Mouse (Mus musculus) left cerebral cortex, adult 2 months (tissue): ENCODE results near the gene Grap. TPM values are rescaled to one million over a fixed set of nuclear protein-coding genes. Genes with fewer than 3 reads are reported as not detected.
"Not testable (repeated sequence)": the region's sequence is repeated elsewhere in the genome, so short reads cannot be mapped to it uniquely, and the experiment has no call there.

Experiments
- DNase-seq, 2 experiments: peaks; one replicate each; pipeline ENCODE4 v3.0.0; 2021 to 2022; ENCODE audit warnings: low spot score in 2 of 2, mixed read lengths in 1 of 2; ENCODE audit errors: extremely low spot score in 1 of 2
- H3K27ac ChIP-seq: fragments of 200-600 bp; 2 replicates; pipeline ENCODE4 v1.8.1; 2022
- H3K4me3 ChIP-seq: fragments of 200-600 bp; 2 replicates; pipeline ENCODE4 v1.8.1; 2022
- CTCF ChIP-seq: fragments of 200-600 bp; IDR thresholded peaks from 2 replicates; pipeline ENCODE4 v1.8.1; 2022; ENCODE audit warnings: antibody characterized with exemption, mild to moderate bottlenecking, moderate library complexity
- intact Hi-C: fragments of 180-260 bp; cut with DNase I; formaldehyde crosslinking; loops from one replicate; pipeline ENCODE4 v1.15.1; 2025
- total RNA-seq, 2 experiments: library from RNA; stranded (reverse); gene quantifications; 2 replicates each; pipeline ENCODE4 v1.2.3; 2021

The Grap gene
- total RNA-seq, 2 experiments from 2014 or later, result 4.1 TPM

- H3K4me3 ChIP-seq, result peak overlapping the region; percentile 34
- intact Hi-C loops, result loop anchor here (2.0 to 5.0 kb wide), 3 partner anchors 115 to 427 kb away; partner anchors contain the start of gene B9d1
- DNase-seq, result no peak
- no peak for TF ChIP-seq CTCF
- peak overlapping the region; percentile 87 for H3K27ac ChIP-seq
These were observed 33.7 kb upstream of the Grap start for GRCm38 (mm10) chr11:61619356-61619755.

- intact Hi-C loops, result loop anchor here (2.0 to 5.0 kb wide), 5 partner anchors 41 to 428 kb away; partner anchors contain the start of genes B9d1 and Epn2
- H3K4me3 ChIP-seq, result peak overlapping the region; percentile 44
- peak overlapping the region; percentile 91 for H3K27ac ChIP-seq
- TF ChIP-seq CTCF, result peak; percentile 66
- DNase-seq, result peak; percentile 77 to 79
These were observed 33.2 kb upstream of the Grap start for GRCm38 (mm10) chr11:61619791-61620241.

- Histone ChIP-seq H3K27ac (peak overlapping the region; percentile 91), H3K4me3 (peak overlapping the region; percentile 44)
- intact Hi-C loops, result loop anchor here (2.0 kb wide), 2 partner anchors 41 to 95 kb away; partner anchors contain the start of gene Epn2
- peak; percentile 79 for TF ChIP-seq CTCF
- peak; percentile 82 for DNase-seq
These were observed 32.8 kb upstream of the Grap start for GRCm38 (mm10) chr11:61620254-61620670.

DNA sequence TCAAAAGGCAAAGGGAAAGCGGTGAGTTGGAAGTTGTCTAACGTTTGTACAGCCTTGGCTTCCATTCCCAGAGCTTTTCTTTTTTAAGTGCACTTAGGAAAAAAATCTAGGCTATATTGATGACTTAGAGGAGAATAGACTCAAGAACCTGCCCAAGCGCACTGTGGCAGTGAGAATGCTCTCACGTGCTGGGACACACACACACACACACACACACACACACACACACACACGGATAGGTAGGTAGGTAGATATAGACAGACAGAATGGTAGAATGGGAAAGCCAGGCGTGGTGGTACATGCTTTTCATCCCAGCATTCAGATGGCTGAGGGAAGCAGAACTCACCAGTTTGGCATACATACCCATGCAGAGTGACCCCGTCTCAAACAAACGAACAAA is 32.3 kb upstream of the Grap start:
- DNase-seq, result no peak
- Histone ChIP-seq H3K4me3 (peak overlapping the region; percentile 44), H3K27ac (peak overlapping the region; percentile 91)
- TF ChIP-seq CTCF, result no peak
- intact Hi-C loops, result loop anchor here (2.0 kb wide), 2 partner anchors 42 to 94 kb away; partner anchors contain the start of gene Epn2

GRCm38 (mm10) chr11:61625136-61625535 is 27.9 kb upstream of the Grap start:
- no peak overlapping the region for H3K27ac ChIP-seq
- TF ChIP-seq CTCF, result no peak
- H3K4me3 ChIP-seq, result no peak overlapping the region
- intact Hi-C loops, result loop anchor here (1.0 kb wide), 1 partner anchor 19 kb away; no protein-coding TSS in a partner anchor
- peak in 1 of 2 experiments; percentile 21 for DNase-seq

DNA sequence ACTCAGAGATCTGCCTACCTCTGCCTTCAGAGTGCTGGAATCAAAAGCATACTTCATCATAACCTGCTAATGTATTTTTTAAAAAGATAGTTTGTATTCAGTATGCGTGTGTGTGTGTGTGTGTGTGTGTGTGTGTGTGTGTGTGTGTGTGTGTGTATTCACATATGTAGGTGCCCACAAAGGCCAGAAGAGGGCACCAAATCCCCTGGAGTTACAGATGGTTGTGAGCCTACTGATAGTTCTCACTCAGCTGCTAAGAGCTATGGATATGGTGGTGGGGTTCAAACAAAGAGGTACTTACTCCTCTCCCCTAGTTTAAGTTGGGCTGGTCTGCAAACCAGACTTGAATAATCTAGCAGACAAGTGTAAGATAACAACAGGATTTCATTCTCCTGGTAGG is 26.6 kb upstream of the Grap start:
- Histone ChIP-seq H3K4me3 (no peak overlapping the region), H3K27ac (no peak overlapping the region)
- no peak for DNase-seq
- TF ChIP-seq CTCF, result no peak; the same call in 1 of the 2 replicates
- intact Hi-C loops, result loop anchor here (1.0 kb wide), 1 partner anchor 87 kb away; no protein-coding TSS in a partner anchor

- intact Hi-C loops, result no loop called here
- Histone ChIP-seq H3K27ac (no peak overlapping the region), H3K4me3 (no peak overlapping the region)
- TF ChIP-seq CTCF, result peak; percentile 31
- DNase-seq, result no peak
These were observed 23.4 kb upstream of the Grap start for GRCm38 (mm10) chr11:61629621-61630020.

- H3K27ac ChIP-seq, intact Hi-C loops, DNase-seq, H3K4me3 ChIP-seq: not testable (repeated sequence)
These were observed 16.8 kb upstream of the Grap start for GRCm38 (mm10) chr11:61636309-61636708.

- intact Hi-C loops, result no loop called here
- no peak for DNase-seq
- no peak for TF ChIP-seq CTCF
- no peak overlapping the region for H3K27ac ChIP-seq
- no peak overlapping the region for H3K4me3 ChIP-seq
These were observed 15.7 kb upstream of the Grap start for GRCm38 (mm10) chr11:61637413-61637812.

DNA sequence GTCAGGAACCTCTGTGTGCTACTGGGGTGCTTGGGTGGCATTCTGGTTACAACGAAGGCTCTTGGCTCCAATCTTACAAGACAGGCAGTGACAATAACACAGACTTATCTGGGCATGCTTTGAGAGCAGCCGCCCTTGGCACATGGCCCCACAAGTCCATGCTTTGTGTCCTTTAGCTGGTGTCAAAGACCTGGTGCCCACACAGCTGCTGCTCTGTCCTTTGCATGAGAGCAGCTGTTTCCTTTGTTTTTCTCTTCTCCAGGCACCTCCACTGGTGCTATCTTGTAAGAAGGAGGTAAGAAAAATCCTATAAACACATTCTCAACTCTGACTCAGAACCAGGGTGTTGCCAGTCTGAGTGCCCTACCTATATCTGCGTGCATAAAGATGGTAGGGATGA is 15.2 kb upstream of the Grap start:
- intact Hi-C loops, result no loop called here
- no peak for DNase-seq
- Histone ChIP-seq H3K27ac (no peak overlapping the region), H3K4me3 (no peak overlapping the region)
- no peak for TF ChIP-seq CTCF

GRCm38 (mm10) chr11:61638764-61639536 is 14.1 kb upstream of the Grap start:
- intact Hi-C loops, result no loop called here

GRCm38 (mm10) chr11:61639601-61640177 is 13.4 kb upstream of the Grap start:
- intact Hi-C loops, result no loop called here
- Histone ChIP-seq H3K27ac (no peak overlapping the region), H3K4me3 (no peak overlapping the region)
- DNase-seq, result no peak
- TF ChIP-seq CTCF, result no peak

More at GRCm38 (mm10) chr11:61638764-61639536, 14.1 kb upstream of the Grap start:
- no peak for TF ChIP-seq CTCF
- H3K27ac ChIP-seq, result no peak overlapping the region
- DNase-seq, result no peak
- no peak overlapping the region for H3K4me3 ChIP-seq

GRCm38 (mm10) chr11:61640585-61640984 is 12.5 kb upstream of the Grap start:
- intact Hi-C loops, H3K4me3 ChIP-seq, H3K27ac ChIP-seq, DNase-seq: not testable (repeated sequence)
